ENCODE assay signal across 8 mouse cellular contexts in genomic region chr6:49930104-49930503, GRCm38 (mm10).
DNase-seq lines count a peak whose midpoint lies in the region; ATAC-seq and TF ChIP-seq lines count a peak whose summit lies in the region.
"Had no signal": no experiment of that assay in that cellular context is flagged by ENCODE, and none has a peak within 500 bp of the region (broad histone marks: within the 10 kb centered on the region; RNA-seq: fewer than 3 reads in every experiment).

No protein-coding gene starts in this region.

- DNase-seq in left cerebral cortex, postnatal 14 days (ENCODE audit: low spot score in 2 of 2), result peak; percentile 11 to 51
- no peak for DNase-seq in left cerebral cortex, postnatal 4 days
- no peak for DNase-seq in Patski (ENCODE audit: low read depth, low spot score)
- peak; percentile 9 for DNase-seq in embryo, embryonic 9.5 days (ENCODE audit: extremely low spot score)
- peak; percentile 30 for DNase-seq in retina, postnatal 1 day
- DNase-seq in left cerebral cortex, adult 18-20 months (ENCODE audit: low spot score in 2 of 2), result no peak

- no peak for ATAC-seq in Patski
- ATAC-seq in erythroblast, adult 5-6 weeks (replicated peaks; ENCODE audit: low FRiP score, poor library complexity, severe bottlenecking), result no peak

- in situ Hi-C loops in Patski (cut with MboI; ENCODE audit: low pct_unique_long_range_greater_than_20kb), result loop anchor here (5.0 to 10.0 kb wide), 3 partner anchors 177 to 615 kb away; no protein-coding TSS in a partner anchor

- peaks cover under 1% of the 10 kb centered on the region for H3K27me3 ChIP-seq in Patski
- H3K27me3 ChIP-seq: embryonic facial prominence, embryonic 13.5 days had no signal

- CTCF ChIA-PET in Patski (lab: Charles Lee), result interaction anchor here (0.6 to 0.9 kb wide), 3 partner anchors 111 to 251 kb away, joined by 3 read pairs; no protein-coding TSS in a partner anchor

- intact Hi-C loops in left cerebral cortex, postnatal 14 days (cut with DNase I), result loop anchor here (5.0 kb wide), 2 partner anchors 182 to 252 kb away; partner anchors contain the start of gene Mpp6
- intact Hi-C loops in left cerebral cortex, postnatal 4 days (cut with DNase I), result no loop called here

- TF ChIP-seq CTCF in Patski (IDR thresholded peaks at IDR 0.05), result peak; percentile 50

- POLR2A ChIA-PET in Patski (lab: Charles Lee), result interaction anchor here (0.6 kb wide), 1 partner anchor 9 kb away, joined by 3 read pairs; no protein-coding TSS in a partner anchor

Comparison
In these comparisons a context has a peak if more than half of its experiments do, and no peak if none do; other contexts are left out.
1. DNase-seq: peak in left cerebral cortex, postnatal 14 days (2 of 2), embryo, embryonic 9.5 days (single experiment) and retina, postnatal 1 day (single experiment); none in left cerebral cortex, postnatal 4 days (single experiment), Patski (single experiment) and left cerebral cortex, adult 18-20 months (0 of 2).